ENCODE assay signal across 10 mouse cellular contexts in genomic region chr2:85725793-85726192, GRCm38 (mm10). TPM values are rescaled to one million over a fixed set of nuclear protein-coding genes. Genes with fewer than 3 reads are reported as not detected.
DNase-seq lines count a peak whose midpoint lies in the region; ATAC-seq and TF ChIP-seq lines count a peak whose summit lies in the region.
"Had no signal": no experiment of that assay in that cellular context is flagged by ENCODE, and none has a peak within 500 bp of the region (broad histone marks: within the 10 kb centered on the region; RNA-seq: fewer than 3 reads in every experiment).

No protein-coding gene starts in this region.

- H3K9me3 ChIP-seq in liver, postnatal 0 days (ENCODE audit: low read length): no peaks in the 10 kb centered on the region
- H3K9me3 ChIP-seq: limb, embryonic 15.5 days had no signal

- 14% methylated on average over 3 of the region's 3 CpGs for WGBS in liver, postnatal 0 days (ENCODE audit: insufficient replicate concordance)

- no peak overlapping the region for H3K9ac ChIP-seq in liver, postnatal 0 days (replicated peaks)
- H3K9ac ChIP-seq: limb, embryonic 15.5 days had no signal

- peak; percentile 72 for TF ChIP-seq CTCF in liver, postnatal 0 days (IDR thresholded peaks at IDR 0.05; ENCODE audit: low read depth)

- ATAC-seq in liver, postnatal 0 days: no peak

- H3K36me3 ChIP-seq in liver, postnatal 0 days (replicated peaks; ENCODE audit: insufficient read depth, low read length): no peaks in the 10 kb centered on the region
- H3K36me3 ChIP-seq: limb, embryonic 15.5 days had no signal

- H3K4me2 ChIP-seq in liver, postnatal 0 days (ENCODE audit: low read depth, low read length): no peak overlapping the region
- H3K4me2 ChIP-seq: limb, embryonic 15.5 days had no signal

- peak; percentile 6 for DNase-seq in cerebellum, adult 9-10 months
- DNase-seq in cerebellum, adult 11 months: no peak
- peak; percentile 17 for DNase-seq in liver, postnatal 0 days
- no peak for DNase-seq in liver
- DNase-seq in embryo, embryonic 10.5 days (ENCODE audit: low spot score): peak; percentile 71
- DNase-seq in left cerebral cortex, postnatal 4 days: peak; percentile 6
- DNase-seq in right cerebral cortex, postnatal 4 days: peak; percentile 11
- no peak for DNase-seq in thymus, postnatal 25 days

- H3K4me1 ChIP-seq in liver, postnatal 0 days (ENCODE audit: insufficient read depth): no peaks in the 10 kb centered on the region
- H3K4me1 ChIP-seq: limb, embryonic 15.5 days had no signal

- no peak for TF ChIP-seq EP300 in liver, postnatal 0 days (IDR thresholded peaks at IDR 0.05; ENCODE audit: low read depth)

- intact Hi-C loops in left cerebral cortex, postnatal 4 days (cut with DNase I): loop anchor here (2.0 kb wide), 1 partner anchor 739 kb away; no protein-coding TSS in a partner anchor

- no peaks in the 10 kb centered on the region for H3K27me3 ChIP-seq in liver, postnatal 0 days (ENCODE audit: insufficient read depth, low read length)
- H3K27me3 ChIP-seq: limb, embryonic 15.5 days had no signal

- H3K27ac ChIP-seq in liver, postnatal 0 days (ENCODE audit: low read depth): no peak overlapping the region
- H3K27ac ChIP-seq: limb, embryonic 15.5 days had no signal

- H3K4me3 ChIP-seq in liver, postnatal 0 days (ENCODE audit: low read depth, low read length): no peak overlapping the region
- H3K4me3 ChIP-seq: limb, embryonic 15.5 days had no signal

RNA-seq across cellular contexts. Expression of gene Olfr1009, which starts 10.6 kb away (rescaled TPM):
- polyA plus RNA-seq in liver, postnatal 0 days (2015; fragmentation: Nextera tagmentation; extraction: Ambion mirVana): not detected in 2 replicates
- not detected for total RNA-seq in left cerebral cortex, postnatal 4 days (2021)
- polyA plus RNA-seq: frontal cortex, adult 2 months; limb, embryonic 15.5 days had no signal

RNA-seq across cellular contexts. Expression of gene Olfr1008, which starts 36.6 kb away (rescaled TPM):
- polyA plus RNA-seq in liver, postnatal 0 days (2015; fragmentation: Nextera tagmentation; extraction: Ambion mirVana): not detected in 2 replicates
- not detected for total RNA-seq in left cerebral cortex, postnatal 4 days (2021)
- polyA plus RNA-seq: frontal cortex, adult 2 months; limb, embryonic 15.5 days had no signal

RNA-seq across cellular contexts. Expression of gene Olfr1012, which starts 36.8 kb away (rescaled TPM):
- not detected in 2 replicates for polyA plus RNA-seq in liver, postnatal 0 days (2015; fragmentation: Nextera tagmentation; extraction: Ambion mirVana)
- not detected for total RNA-seq in left cerebral cortex, postnatal 4 days (2021)
- polyA plus RNA-seq: frontal cortex, adult 2 months; limb, embryonic 15.5 days had no signal

RNA-seq across cellular contexts. Expression of gene Olfr1013, which starts 41.1 kb away (rescaled TPM):
- polyA plus RNA-seq in liver, postnatal 0 days (2015; fragmentation: Nextera tagmentation; extraction: Ambion mirVana): not detected in 2 replicates
- total RNA-seq in left cerebral cortex, postnatal 4 days (2021): not detected
- polyA plus RNA-seq: limb, embryonic 15.5 days had no signal

RNA-seq across cellular contexts. Expression of gene Olfr1014, which starts 46.7 kb away (rescaled TPM):
- polyA plus RNA-seq in liver, postnatal 0 days (2015; fragmentation: Nextera tagmentation; extraction: Ambion mirVana): not detected in 2 replicates
- not detected for total RNA-seq in left cerebral cortex, postnatal 4 days (2021)
- polyA plus RNA-seq: frontal cortex, adult 2 months; limb, embryonic 15.5 days had no signal

Comparison
In these comparisons a context has a peak if more than half of its experiments do, and no peak if none do; other contexts are left out.
1. DNase-seq: peak in cerebellum, adult 9-10 months (single experiment), liver, postnatal 0 days (single experiment), embryo, embryonic 10.5 days (single experiment), left cerebral cortex, postnatal 4 days (single experiment) and right cerebral cortex, postnatal 4 days (single experiment); none in cerebellum, adult 11 months (single experiment), liver (single experiment) and thymus, postnatal 25 days (single experiment).